Mouse (Mus musculus) G1E (cell line): Measurements from ENCODE around the gene Mccc1.

Experiments
- CTCF ChIP-seq: IDR thresholded peaks from 2 replicates; pipeline ENCODE4 v1.5.1; 2012; ENCODE audit warnings: low read depth, low read length, inconsistent platforms, mixed read lengths
- GATA1 ChIP-seq: IDR thresholded peaks from 2 replicates; pipeline ENCODE4 v1.6.1; 2012; ENCODE audit warnings: borderline replicate concordance, low read length, inconsistent platforms, mixed read lengths

GRCm38 (mm10) chr3:35964928-35965327, 35.5 kb downstream of the Mccc1 start:
- TF ChIP-seq CTCF (no peak), GATA1 (no peak)
